Mouse (Mus musculus): ENCODE measurements around the gene Ube2v1.

- TF ChIP-seq CTCF (IDR thresholded peaks at IDR 0.05; ENCODE audit: low read depth) (no peak), EP300 (IDR thresholded peaks at IDR 0.05; ENCODE audit: low read depth) (no peak)
Observed at GRCm38 (mm10) chr2:167563035-167563434, 68.9 kb downstream of the Ube2v1 start.
